Mouse (Mus musculus) CD8-positive naive resting alpha-beta T cell, adult 2 months (primary cell): ENCODE results near the gene Syngr2.
"Not testable (repeated sequence)": the region's sequence is repeated elsewhere in the genome, so short reads cannot be mapped to it uniquely, and the experiment has no call there.

Experiments used
- DNase-seq, 2 experiments: peaks; one replicate each; pipeline ENCODE4 v3.0.0; 2022; ENCODE audit warnings: low read depth in 2 of 2, low spot score in 2 of 2

Gene Syngr2

DNA sequence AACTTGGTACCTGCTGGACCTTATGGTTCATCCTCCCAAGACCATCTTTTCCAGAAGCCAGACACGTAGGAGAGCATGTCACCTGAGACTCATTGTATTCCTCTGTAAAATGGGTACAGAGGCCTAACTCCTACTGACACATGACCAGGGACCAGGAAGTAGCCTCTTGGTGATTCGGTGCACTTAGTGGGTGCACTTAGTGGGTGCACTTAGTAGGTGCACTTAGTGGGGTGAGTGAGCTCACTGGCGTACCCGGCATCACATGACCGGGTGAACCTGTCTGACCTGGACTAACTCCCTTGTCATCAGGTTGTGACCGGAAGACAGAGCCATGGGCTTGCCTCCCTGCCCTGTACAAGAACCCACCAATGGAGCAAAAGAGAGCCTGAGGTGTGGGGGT is 2.7 kb upstream of the Syngr2 start:
- DNase-seq: no peak

DNA sequence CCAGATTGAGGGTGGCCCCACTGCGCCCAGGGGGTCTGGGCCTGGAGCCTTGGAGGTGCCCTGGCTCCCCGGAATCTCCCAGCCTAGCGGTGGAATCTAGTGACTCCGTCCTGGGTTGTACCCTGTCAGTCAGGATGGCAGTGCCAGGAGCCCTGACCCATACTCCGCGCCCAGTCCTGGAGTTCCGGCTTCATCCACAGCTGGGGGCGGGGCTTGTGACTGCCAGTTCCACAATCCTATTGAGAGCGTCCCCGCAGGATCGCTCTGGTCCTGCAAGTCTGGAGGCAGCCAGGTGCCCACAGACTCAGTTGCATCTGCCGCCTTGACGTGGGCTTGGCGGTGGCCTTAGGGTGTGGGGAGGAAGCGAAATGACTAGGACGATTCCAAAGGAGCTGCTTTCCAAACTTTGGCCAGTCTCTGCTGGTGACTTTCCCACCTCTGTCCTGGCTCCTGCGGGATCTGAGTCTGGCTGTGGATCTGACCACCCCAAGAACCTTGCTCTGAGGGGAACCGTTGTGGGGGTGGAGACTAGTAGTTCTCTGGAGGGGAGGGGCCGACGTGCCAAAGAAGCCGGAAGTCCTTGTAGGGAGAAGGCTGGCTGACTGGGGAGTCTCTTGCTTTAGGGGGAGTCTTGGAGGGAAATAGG is 1.1 kb downstream of the Syngr2 start:
- DNase-seq: peak; percentile 54 to 76

DNA sequence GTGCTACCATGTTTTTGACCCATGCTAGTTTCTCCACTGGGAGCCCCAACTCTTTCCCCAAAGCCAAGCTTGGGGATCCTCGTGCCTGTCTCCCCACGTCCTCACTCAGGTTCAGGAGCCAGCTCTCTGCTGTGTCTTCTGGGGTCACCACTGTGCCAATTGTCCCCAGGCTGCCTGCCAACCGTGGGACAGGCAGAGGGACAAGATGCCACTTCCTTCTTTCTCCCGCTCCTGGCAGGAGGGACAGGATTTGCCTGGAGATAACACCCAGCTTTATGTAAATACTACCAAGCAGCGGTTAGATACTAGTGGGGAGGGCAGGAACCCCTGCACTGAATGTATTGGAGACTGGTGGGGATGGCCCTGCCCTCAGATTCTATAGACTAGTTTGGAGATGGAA is 4.4 kb downstream of the Syngr2 start:
- no peak for DNase-seq

DNA sequence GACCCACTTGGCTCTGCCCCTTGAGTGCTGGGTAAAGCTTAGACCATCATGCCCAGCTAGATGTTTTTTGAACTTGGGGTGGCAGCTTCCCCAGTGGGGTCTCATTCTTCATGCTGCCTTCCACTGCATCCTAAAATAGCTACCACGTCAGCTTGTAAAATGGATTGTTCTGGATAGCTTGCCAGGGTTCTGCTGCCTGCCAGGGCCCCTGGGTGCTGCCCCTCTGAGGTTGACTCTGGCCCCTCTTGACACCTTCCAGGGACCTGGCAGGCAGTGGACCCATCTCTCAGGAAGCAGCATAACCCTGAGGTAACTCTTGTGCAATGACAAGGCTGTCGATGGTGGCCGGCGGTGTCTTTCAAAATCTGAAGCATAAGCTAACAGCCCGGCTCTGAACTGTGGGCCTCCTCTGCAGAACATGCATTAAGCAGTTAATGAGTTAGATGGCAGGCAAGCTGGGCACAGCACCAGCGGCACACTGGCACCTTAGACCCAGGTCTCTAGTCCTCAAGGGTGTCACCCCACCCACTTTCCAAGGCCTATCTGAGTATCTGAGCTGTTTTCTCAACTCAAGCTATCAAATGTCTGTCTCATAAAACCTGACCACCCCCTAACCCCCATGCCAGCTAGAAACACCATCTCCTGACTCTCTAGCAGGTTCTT is 5.4 kb downstream of the Syngr2 start:
- no peak for DNase-seq

DNA sequence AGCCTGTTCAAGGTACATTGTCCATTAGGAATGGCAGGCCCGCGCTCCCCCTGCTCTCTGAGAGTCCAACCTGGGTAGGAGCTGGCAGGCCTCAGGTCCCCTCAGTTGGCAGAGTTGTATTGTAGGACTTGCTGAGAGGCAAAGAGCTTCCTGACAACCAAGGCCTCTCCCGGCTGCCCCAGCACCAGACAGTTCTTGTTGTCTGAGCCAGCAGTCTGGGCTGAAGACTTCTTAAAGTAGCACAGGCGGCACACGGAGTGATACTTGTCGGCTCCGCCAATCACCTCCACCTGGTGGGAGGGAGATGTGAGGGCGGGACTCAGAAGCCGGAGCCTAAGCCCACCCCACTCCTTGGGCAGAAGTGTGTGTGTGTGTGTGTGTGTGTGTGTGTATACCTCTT is 6.4 kb downstream of the Syngr2 start:
- not testable (repeated sequence) for DNase-seq

DNA sequence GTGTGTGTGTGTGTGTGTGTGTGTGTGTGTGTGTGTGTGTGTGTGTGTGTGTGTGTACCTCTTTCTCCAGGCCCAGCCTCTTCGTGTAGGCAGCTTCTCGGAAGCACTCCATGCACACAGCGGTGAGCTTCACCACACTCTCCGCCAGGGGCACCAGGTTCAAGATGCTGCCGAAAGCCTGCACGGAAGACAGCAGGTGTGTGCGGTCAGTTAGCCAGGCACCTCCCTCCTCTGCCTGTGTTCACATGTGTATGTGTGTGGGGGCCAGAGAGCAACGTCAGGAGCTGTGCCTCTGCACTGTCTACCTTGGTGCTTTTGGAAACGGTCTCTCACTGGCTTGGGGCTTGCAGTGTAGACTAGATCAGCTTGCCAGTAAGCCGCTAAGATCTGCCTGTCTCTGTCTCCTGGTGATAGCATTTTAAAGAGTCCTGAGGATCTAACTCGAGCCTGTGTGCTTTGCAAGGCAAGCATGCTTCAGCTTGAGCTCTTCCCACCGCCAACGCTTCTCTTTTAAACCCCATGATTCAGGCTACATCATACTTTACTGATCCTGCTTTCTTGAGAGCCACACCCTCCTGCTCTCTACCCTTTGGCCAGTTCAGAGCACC is 7.0 kb downstream of the Syngr2 start:
- no peak for DNase-seq

DNA sequence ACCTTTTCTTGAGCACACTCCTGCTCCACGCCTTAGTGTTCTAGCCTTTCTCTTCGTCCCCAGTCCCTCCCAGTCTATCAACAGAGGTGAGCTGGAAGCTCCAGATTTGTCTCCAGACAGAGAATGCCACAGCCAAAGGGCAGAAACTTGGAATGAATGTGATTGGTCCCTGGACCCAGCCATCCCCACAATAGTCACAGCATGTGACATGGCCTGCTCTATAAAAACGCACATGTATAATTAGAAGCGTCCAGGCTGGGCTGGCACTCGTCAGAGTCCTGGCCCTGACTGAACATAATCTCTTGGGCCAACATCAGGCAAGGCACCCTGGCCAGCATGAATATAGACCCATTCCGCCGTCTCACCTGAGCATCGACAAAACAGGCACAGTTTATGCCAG is 9.6 kb downstream of the Syngr2 start:
- no peak for DNase-seq

DNA sequence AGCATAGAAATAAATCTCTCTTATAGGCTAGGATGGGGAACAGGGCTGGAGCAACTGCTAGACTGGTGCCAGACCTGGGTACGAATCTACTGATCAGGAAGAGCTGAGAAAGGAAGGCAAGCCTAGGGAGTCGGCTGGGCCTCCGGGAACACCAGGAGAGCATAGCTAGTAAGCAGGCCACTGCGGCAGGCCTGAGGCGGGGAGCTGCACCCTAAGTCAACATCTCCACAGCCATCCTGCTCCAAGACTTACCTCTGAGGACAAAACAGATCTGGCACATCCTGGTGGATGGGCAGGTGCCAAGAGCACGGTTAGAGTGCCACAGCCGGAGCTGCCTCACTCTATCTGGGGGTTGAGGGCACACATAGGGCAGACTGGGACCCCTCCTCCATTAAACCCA is 10.7 kb downstream of the Syngr2 start:
- no peak for DNase-seq

DNA sequence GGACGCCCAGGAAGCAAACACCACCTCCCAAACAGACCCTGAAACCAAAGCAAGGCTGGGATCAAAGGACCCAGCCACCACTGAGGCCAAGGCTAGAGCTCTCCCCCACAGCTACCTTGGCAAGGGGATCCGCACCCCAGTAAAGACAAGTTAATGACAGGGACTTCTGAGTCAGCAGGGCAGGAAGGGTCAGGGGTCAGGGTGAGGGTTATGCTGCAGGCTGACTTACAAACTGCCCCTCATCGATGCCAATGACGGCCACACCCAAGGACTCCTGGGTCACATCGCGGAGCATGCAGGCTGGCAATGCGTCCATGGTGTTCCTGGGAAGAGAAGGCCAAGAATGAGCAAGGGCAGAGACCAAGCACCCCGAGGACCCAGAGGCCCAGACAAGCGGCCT is 12.4 kb downstream of the Syngr2 start:
- no peak for DNase-seq

DNA sequence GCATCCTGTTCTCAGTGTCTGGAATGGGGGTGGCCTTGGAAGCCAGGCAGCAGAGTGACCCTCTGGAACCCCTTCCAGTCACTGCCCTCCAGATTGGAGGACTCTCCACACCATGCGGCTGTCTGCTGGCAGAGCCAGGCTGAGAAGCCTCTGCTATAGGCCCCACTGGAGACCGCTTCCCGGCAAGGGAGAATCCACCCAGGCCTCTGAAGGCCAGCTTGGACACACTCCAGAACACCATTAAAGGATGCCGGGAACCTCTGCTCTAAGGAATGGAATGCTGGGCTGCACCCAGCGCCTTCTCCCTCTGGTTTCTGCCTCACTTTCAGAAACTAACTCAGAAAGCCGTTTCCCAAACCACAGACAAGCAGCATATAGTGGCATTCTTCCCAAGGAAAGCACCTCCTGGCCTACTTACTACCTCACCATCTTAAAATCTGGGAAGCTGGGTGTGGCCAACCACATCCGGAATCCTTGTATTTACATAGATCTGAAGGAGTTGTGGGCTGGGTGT is 13.3 kb downstream of the Syngr2 start:
- no peak for DNase-seq

DNA sequence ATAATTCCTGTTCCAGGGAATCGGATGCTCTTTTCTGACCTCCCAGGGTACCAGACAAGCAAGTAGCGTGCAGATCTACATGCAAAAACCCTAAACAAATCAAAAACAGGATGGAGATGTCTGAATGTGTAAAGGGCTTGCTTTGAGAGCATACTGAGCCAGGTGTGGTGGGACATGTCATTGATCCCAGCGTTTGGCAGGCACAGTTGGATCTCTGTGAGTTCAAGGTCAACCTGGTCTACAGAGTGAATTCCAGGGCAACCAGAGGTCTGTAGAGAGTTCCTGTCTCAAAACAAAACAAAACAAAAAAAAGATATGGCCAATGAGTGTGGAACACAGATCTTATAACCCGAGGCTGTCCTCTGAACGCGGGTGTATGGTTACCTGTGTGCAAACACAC is 13.9 kb downstream of the Syngr2 start:
- no peak for DNase-seq

DNA sequence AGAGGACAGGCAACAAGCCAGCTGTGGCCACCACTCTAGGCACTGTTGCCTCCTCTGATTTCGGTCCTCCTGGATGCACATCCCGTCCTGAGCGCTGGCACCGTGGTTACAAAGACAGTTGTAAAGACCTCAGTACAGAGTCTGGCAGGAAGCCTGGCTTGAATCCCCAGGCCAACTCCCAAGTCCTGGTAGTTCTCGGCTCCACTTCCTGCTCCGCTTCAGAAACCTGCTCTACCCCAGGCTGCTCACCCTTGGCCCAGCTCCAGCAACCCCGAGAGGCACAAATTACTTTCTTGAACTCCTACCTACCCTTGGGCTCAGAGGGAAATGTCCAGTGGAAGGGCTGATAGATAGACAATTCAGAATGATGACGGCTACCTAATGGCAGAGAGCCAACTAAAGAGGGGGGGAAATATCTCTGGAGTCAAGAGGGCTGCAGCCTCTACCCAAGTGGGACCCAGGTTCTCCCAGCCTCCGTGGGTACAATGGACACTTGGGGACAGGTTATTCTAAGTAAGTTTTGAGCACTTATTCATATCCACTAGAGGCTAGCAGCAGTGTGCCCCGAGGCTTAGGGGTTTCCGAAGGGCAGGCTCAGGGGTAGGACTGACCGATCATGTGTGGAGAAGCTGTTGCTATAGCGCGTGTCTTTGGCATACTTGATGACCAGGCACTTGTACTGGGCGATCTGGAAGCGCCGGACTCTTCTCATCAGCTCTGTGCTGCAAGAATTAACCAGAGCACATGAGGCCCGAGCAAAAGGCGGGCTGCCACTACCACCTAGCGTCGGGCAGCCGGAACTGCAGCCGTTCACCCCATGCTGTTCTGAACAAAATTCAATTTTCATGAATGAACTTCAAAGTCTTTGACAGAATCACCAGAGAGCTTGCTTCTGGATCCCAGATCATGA is 14.8 kb downstream of the Syngr2 start:
- DNase-seq: peak; percentile 72 to 83

DNA sequence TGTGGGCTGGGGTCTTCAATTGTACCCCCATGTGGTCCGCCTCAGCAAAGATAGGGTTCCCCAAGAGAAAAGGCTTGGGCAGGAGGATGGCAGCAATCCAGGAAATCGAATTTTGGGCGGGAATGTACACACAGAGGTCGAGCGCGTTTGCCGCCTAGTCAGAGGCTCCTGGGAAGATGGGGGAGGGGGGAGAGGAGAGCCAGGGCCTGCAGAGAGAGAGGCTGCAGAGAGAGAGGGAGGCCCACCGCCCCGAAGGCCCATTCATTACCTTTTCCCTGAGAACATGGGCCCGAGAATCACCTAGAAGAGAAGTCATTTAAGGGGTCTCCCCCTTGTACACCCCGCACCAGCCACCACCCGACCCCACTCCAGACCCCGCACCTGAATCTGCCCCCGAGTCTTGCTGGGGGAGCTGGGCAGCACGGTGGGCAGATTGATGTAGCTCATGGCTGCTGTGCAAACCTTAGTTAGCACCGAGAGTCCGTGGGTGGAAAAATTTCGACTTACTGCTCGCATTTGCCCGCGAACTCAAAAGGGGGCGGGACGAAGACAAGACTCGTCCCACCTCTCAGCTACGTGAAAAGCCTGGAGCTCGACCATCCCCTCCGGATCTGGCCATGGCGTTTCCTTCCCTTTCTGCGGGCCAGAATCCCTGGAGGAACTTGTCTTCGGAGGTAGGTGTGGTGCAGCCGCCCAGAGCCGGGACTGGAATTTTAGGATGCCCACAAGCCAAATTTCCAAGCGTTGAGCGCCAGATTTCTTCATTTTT is 16.0 kb downstream of the Syngr2 start, which contains the start of the genes Afmid and Tk1:
Afmid (plus strand) TSS at position 592 of the 769 bp plus-strand sequence.
Tk1 (minus strand) TSS at position 760 of the 769 bp plus-strand sequence.
- DNase-seq: no peak

DNA sequence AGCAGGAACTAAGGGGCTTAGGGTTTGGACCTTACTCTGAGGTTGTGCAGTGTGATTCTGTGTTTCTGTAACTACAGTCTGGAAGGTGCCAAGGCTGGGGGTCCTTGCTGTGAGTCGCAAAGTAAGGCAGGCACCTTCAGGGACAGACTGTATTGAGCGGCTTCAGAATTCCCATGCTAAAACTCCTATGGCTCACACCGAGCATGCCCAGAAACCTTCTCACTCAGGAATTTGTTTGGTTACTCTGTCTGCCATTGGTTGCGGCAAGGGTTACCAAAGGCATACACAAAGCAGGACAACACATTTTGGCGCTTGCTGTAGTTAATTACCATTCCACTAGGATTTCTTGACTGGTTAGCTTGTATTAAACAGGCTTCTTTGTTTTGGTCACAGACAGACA is 16.7 kb downstream of the Syngr2 start:
- DNase-seq: no peak

DNA sequence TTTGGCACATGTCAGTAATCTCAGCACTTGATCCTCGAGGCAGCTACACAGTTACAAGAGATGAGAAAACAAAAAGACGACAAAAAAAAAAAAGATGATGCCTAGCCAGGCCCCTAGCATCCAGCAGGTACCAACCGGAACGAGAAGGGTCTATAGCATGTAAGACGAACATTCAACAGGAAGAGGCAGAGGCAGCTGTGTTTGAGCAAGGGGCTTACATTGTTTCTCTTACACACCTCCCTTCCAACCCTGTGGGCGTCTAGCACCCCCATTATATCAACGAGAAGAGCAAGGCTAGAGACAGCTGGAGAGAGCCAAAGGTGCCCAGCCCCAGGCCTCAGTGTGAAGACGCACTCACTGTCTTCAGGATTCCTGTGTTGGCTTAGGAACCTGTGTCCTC is 17.4 kb downstream of the Syngr2 start:
- DNase-seq: no peak

DNA sequence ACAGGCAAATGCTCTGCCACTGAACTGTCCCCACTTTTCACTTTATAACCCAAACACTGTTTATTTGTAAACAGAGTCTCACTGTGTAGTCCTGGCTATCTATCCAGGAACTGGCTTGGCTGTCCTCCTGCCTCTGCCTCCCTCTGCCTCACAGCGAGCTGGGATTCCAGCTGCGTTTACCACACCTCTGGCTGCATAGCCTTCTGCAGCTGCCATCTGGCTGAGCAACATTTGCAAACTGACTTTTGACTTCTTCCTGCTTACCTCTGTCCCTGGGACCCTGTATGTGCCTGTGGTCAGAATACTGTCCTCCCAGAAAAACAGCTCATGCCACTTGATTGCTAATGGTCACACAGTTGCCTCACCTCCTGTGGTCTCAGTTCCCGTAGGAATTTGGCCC is 17.9 kb downstream of the Syngr2 start:
- no peak for DNase-seq

DNA sequence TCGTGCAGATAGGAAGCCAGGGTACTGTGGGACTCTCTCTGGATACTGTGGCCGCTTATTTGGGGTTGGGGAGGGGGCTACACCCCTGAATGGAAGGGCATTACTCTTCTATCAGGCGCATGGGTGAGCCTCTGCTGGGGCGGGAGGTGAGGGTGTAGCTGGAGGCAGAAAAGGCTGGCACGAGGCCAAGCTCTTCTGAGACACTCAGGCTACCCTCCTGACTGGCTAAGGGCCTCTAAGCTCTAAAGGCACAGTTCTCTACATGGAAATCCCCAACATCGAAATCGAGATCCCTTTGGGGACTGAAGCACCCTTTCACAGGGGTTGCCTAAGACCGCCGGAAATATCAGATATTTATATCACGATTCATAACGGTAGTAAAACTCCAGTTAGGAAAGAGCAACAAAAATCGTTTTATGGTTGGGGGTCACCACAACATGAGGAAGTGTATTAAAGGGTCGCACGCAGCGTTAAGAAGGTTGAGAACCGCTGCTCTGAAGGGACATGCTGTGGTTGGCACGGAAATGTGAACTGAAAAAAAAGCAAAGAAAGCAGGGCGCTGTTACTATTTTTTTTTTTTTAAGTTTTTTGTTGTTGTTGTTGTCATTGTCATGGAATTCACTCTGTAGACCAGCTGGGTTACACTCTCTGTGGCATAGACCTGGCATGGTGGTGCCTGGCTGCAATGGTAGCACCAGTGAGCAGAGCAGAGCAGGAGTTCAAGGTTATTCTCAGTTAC is 18.9 kb downstream of the Syngr2 start:
- peak; percentile 40 to 48 for DNase-seq

DNA sequence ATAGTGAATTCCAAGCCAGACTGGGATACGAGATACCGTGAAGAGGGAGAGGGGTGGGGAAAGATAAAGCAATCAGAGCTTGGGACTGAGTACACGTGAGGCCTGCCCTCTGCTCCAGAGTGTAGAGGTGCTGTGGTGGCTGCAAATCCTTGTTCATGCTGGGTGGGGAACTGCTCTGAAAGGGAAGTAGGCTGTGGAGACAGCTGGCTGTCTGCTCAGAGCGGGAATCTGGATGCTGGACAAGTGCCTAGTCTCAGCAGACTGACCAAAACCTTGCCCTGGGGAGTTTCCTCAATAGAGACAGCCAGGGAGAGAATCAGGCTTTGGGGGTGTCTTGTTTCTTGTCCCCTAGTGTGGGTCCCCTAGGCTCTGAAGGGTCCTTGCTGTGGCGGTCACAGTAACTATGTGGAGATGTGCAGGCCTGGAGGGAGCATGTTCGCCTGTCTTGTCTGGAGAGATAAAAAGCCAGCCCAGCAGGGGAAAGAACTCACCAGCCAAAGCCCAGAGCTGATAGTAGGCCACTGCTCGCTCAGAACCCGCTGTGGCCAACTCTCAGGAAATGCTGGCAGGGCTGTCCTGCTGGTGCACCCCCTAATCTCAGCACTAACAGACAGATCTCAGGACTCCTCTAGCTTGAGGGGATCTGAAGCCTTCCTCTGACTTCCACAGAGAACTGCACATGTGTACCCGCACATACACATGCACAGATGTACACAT is 19.6 kb downstream of the Syngr2 start:
- no peak for DNase-seq

DNA sequence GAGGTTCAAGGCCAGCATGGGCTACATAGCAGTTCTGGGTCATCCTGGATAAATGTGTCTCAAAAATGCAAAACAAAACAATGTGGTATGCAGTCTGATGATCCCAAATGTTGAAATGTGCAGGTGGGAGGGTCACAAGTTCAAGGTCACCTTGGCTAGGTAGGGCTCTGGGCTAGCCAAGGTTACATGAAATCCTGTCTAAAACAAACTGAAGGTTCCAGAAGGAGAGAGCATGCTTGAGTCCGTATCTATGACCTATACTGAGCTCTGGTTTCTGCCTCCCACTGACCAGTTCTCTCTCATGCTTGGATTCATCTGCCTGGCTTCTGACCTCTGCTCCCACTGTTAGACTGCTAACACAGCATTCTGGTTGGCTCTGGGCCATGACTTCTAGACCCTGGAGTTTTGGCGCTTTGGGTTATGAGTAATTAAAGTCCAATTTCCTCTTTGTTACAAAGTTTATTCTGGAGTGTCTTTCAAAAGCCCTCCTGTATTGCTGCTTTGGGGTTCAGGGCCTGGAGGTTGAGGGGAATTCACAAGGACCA is 20.3 kb downstream of the Syngr2 start:
- DNase-seq: no peak
